Mouse (Mus musculus) lung, postnatal 0 days (tissue): ENCODE measurements around the gene Ccnt1.

ENCODE experiments used
- CTCF ChIP-seq: IDR thresholded peaks from 2 replicates; pipeline ENCODE4 v1.5.1; 2016; ENCODE audit warnings: antibody characterized with exemption, mild to moderate bottlenecking
- EP300 ChIP-seq: IDR thresholded peaks from 2 replicates; pipeline ENCODE4 v1.6.1; 2016; ENCODE audit warnings: antibody characterized with exemption, mild to moderate bottlenecking, control low read depth

DNA sequence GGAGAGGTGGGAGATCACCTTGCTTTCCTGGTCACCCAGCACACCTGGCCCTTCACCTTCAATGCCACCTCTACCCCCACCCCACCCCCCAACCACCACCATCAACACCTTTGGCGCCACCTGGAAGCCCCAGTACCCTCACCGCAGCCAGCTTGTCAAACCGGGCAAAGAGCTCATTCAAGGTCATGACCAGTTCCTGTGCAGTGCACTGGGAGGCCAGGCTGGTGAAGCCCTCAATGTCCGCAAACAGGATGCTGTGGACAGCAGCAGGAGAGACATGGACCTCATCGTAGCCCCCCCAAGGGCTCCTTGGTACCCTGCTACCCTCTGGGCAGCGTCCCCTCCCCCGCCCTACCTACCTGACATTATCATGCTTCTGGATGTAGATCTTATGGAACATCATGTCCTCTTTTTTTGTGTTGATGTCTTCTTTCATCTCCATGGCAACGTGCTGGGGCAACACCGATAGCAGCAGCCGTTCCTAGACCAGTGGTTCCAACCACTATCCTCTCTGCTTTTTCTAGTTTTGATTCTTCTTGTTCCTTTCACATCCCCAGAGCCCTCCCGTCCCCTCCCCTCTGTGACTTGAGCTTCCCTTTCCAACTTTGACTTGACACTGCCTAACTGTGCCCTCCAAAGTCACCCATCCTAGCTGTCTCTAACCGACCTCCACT is 29.4 kb upstream of the Ccnt1 start:
- TF ChIP-seq EP300 (no peak), CTCF (no peak)
